Mouse (Mus musculus) hematopoietic multipotent progenitor cell, adult 10-12 weeks (in vitro differentiated cells): ENCODE measurements around the gene Vmn1r35. TPM values are rescaled to one million over a fixed set of nuclear protein-coding genes. Genes with fewer than 3 reads are reported as not detected.

Experiments used
- polyA plus RNA-seq: library from polyadenylated mRNA; stranded (reverse); fragments of >175 nt; gene quantifications from 2 replicates; pipeline ENCODE4 v1.2.3, GENCODE M21; 2012; ENCODE audit warnings: low replicate concordance

The Vmn1r35 gene
- not detected in 2 replicates for polyA plus RNA-seq

DNA sequence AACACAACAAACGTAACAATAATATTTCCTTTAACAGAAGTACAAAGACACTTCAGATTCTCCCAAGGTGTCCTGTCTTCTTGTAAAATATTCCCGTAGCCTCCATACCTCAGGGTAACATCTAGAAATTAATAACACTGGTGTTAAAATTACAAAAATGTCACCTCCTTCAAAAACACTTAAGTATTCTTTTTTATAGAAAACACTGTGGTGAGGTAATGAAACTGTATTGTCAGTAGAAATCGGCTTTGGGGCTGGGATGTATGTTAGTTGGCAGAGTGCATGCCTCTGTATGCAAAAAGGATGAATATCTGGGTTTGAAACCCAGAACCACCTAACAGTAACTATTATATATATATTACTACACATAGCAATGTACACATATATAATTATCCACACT, at the start of gene Vmn1r35:
Gene Vmn1r35, minus strand, starts transcription at position 101 of the 400 bp plus-strand sequence.

DNA sequence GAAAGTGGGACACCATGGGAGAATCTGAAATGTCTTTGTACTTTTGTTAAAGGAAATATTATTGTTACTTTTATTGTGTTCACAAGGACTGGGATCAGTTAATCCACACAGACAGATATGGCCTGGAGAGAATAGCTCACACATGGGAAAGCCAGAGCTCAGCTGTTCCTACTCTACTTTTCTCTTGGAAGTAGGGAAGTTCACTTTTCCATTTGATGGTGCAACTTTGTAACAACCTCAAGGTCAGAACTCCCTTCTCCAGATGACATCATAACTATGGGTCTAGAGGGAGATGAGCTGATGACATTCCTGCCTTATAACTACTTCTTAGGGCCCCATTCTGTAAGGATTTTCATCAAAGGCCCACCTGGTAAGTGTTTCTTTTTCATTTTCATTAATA, 43.4 kb upstream of the Vmn1r35 start, which contains the start of gene Vmn1r37:
Gene Vmn1r37, plus strand, starts transcription at position 301 of the 400 bp plus-strand sequence.

DNA sequence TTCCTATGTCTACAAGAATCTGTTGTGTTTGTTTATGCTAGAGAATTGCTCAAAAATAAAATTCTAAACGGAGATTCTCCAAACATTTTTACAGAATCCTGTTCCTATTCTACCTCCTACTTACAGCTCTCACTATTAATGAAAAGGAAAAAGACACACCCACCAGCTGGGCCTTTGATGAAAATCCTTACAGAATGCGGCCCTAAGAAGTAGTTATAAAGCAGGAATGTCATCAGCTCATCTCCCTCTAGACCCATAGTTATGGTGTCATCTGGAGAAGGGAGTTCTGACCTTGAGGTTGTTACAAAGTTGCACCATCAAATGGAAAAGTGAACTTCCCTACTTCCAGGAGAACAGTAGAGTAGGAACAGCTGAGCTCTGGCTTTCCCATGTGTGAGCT, 33.4 kb upstream of the Vmn1r35 start, which contains the start of gene Vmn1r36:
Gene Vmn1r36, minus strand, starts transcription at position 101 of the 400 bp plus-strand sequence.

DNA sequence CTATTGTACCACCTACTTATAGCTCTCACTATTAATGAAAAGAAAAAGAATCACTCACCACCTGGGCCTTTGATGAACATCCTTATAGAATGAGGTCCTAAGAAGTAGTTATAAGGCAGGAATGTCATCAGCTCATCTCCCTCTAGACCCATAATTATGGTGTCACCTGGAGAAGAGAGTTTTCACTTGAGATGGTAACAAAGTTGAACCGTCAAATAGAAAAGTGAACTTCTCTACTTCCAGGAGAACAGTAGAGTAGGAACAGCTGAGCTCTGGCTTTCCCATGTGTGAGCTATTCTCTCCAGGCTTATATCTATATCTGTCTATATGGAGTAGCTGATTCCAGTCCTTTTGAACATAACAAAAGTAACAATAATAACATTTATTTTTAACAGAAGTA, 41.9 kb downstream of the Vmn1r35 start, which contains the start of gene Vmn1r34:
Gene Vmn1r34, minus strand, starts transcription at position 101 of the 400 bp plus-strand sequence.

Other genes with a start within 250 kb of the Vmn1r35 start
- 1.7 and 3.1 TPM in 2 replicates for gene Mad2l1, start 150.5 kb downstream of the Vmn1r35 start, polyA plus RNA-seq
- not detected in 2 replicates for gene Vmn1r32, start 125.8 kb downstream of the Vmn1r35 start, polyA plus RNA-seq
- not detected in 2 replicates for gene Vmn1r33, start 67.6 kb downstream of the Vmn1r35 start, polyA plus RNA-seq
- not detected in 2 replicates for gene Vmn1r34, start 42.0 kb downstream of the Vmn1r35 start, polyA plus RNA-seq
- not detected in 2 replicates for gene Vmn1r36, start 33.3 kb upstream of the Vmn1r35 start, polyA plus RNA-seq
- not detected in 2 replicates for gene Vmn1r37, start 43.5 kb upstream of the Vmn1r35 start, polyA plus RNA-seq
- not detected in 2 replicates for gene Vmn1r38, start 96.7 kb upstream of the Vmn1r35 start, polyA plus RNA-seq
- gene Vmn1r39, start 124.7 kb upstream of the Vmn1r35 start, polyA plus RNA-seq: 0.12 TPM in 1 of 2 replicates, not detected in the other
- gene Gng12, start 210.5 kb upstream of the Vmn1r35 start, polyA plus RNA-seq: 7.7 and 7.9 TPM in 2 replicates